In genomic region chr4:87870563-87870962, GRCm38 (mm10) we compare ENCODE assay signal across 16 mouse cellular contexts.
DNase-seq lines count a peak whose midpoint lies in the region.
"Had no signal": no experiment of that assay in that cellular context is flagged by ENCODE, and none has a peak within 500 bp of the region (broad histone marks: within the 10 kb centered on the region; RNA-seq: fewer than 3 reads in every experiment).

No protein-coding gene starts in this region.

- peak; percentile 27 for DNase-seq in kidney, postnatal 14 days
- no peak for DNase-seq in kidney, adult 18-20 months
- peak; percentile 54 for DNase-seq in embryo, embryonic 10.5 days (ENCODE audit: low spot score)
- DNase-seq in gonadal fat pad, adult 2 months (ENCODE audit: low read depth) = peak; percentile 19
- peak; percentile 71 for DNase-seq in yolk sac, embryonic 10.5 days (ENCODE audit: low spot score)
- no peak for DNase-seq in spleen, adult 18-20 months
- DNase-seq in cerebellum, postnatal 4 days (ENCODE audit: low spot score in 2 of 2) = no peak
- DNase-seq: adrenal gland, adult 8-10 months; B cell, adult 2 months; cerebellum, adult 11-12 months; cerebellum, postnatal 14 days; gastrocnemius, adult 2 months; heart, postnatal 36 days; layer of hippocampus, postnatal 36 days; lung, adult 18-20 months; lung, postnatal 10 days had no signal

Comparison
In these comparisons a context has a peak if more than half of its experiments do, and no peak if none do; other contexts are left out.
1. DNase-seq: peak in kidney, postnatal 14 days (single experiment), embryo, embryonic 10.5 days (single experiment), gonadal fat pad, adult 2 months (single experiment) and yolk sac, embryonic 10.5 days (single experiment); none in kidney, adult 18-20 months (single experiment), spleen, adult 18-20 months (0 of 2) and cerebellum, postnatal 4 days (0 of 2).